Mouse (Mus musculus) heart, postnatal 14 days (tissue): ENCODE data around the gene Nab2. TPM values are rescaled to one million over a fixed set of nuclear protein-coding genes. Genes with fewer than 3 reads are reported as not detected.
"Not testable (repeated sequence)": the region's sequence is repeated elsewhere in the genome, so short reads cannot be mapped to it uniquely, and the experiment has no call there.

Experiments used
- DNase-seq, 2 experiments: peaks; one replicate each; pipeline ENCODE4 v3.0.0; 2021 to 2022
- intact Hi-C: fragments of 180-260 bp; cut with DNase I; formaldehyde crosslinking; loops from one replicate; pipeline ENCODE4 v1.15.1; 2025
- total RNA-seq, 2 experiments: library from RNA; stranded (reverse); gene quantifications; 2 replicates each; pipeline ENCODE4 v1.2.3; 2021

Nab2 gene
- total RNA-seq, 2 experiments from 2014 or later = 8.0 TPM

GRCm38 (mm10) chr10:127657617-127658016 lies 10.8 kb downstream of the Nab2 start:
- DNase-seq, intact Hi-C loops: not testable (repeated sequence)

- DNase-seq = no peak
- intact Hi-C loops = no loop called here
Measured at GRCm38 (mm10) chr10:127654970-127655579, 13.3 kb downstream of the Nab2 start.

- intact Hi-C loops = no loop called here
- no peak for DNase-seq
Measured at GRCm38 (mm10) chr10:127652906-127653638, 15.3 kb downstream of the Nab2 start.

GRCm38 (mm10) chr10:127645791-127646190 lies 22.6 kb downstream of the Nab2 start:
- DNase-seq = no peak
- intact Hi-C loops = loop anchor here (2.0 kb wide), 1 partner anchor 15 kb away; no protein-coding TSS in a partner anchor

GRCm38 (mm10) chr10:127643553-127644238 lies 24.7 kb downstream of the Nab2 start:
- DNase-seq = peak; percentile 82 to 83
- intact Hi-C loops = loop anchor here (2.0 to 5.0 kb wide), 2 partner anchors 27 to 294 kb away; no protein-coding TSS in a partner anchor

GRCm38 (mm10) chr10:127642772-127643552 lies 25.4 kb downstream of the Nab2 start, which contains the start of gene Stat6:
Gene Stat6, plus strand, starts transcription at chr10:127642986.
- intact Hi-C loops = loop anchor here (1.0 to 5.0 kb wide), 3 partner anchors 28 to 294 kb away; no protein-coding TSS in a partner anchor

GRCm38 (mm10) chr10:127641861-127642771 lies 26.3 kb downstream of the Nab2 start:
- peak; percentile 93 to 96 for DNase-seq
- intact Hi-C loops = loop anchor here (1.0 to 5.0 kb wide), 4 partner anchors 29 to 295 kb away; no protein-coding TSS in a partner anchor

More at GRCm38 (mm10) chr10:127642772-127643552, 25.4 kb downstream of the Nab2 start, which contains the start of gene Stat6:
- DNase-seq = peak; percentile 81 to 84

GRCm38 (mm10) chr10:127640421-127640820 lies 27.9 kb downstream of the Nab2 start:
- no peak for DNase-seq
- intact Hi-C loops = loop anchor here (5.0 kb wide), 1 partner anchor 297 kb away; no protein-coding TSS in a partner anchor

GRCm38 (mm10) chr10:127632668-127633271 lies 35.6 kb downstream of the Nab2 start:
- no peak for DNase-seq
- intact Hi-C loops = no loop called here

GRCm38 (mm10) chr10:127631261-127632214 lies 36.8 kb downstream of the Nab2 start:
- DNase-seq = peak; percentile 29 to 40
- intact Hi-C loops = no loop called here

GRCm38 (mm10) chr10:127626433-127626832 lies 41.9 kb downstream of the Nab2 start:
- intact Hi-C loops = no loop called here
- DNase-seq = no peak

GRCm38 (mm10) chr10:127623439-127624216 lies 44.7 kb downstream of the Nab2 start:
- intact Hi-C loops = loop anchor here (2.0 kb wide), 1 partner anchor 55 kb away; no protein-coding TSS in a partner anchor
- no peak for DNase-seq

- DNase-seq = no peak
- intact Hi-C loops = loop anchor here (2.0 kb wide), 1 partner anchor 54 kb away; no protein-coding TSS in a partner anchor
Measured at GRCm38 (mm10) chr10:127622661-127623060, 45.7 kb downstream of the Nab2 start.

- intact Hi-C loops = loop anchor here (2.0 kb wide), 1 partner anchor 53 kb away; no protein-coding TSS in a partner anchor
- DNase-seq = peak; percentile 79 to 80
Measured at GRCm38 (mm10) chr10:127622057-127622392, 46.3 kb downstream of the Nab2 start.

GRCm38 (mm10) chr10:127621191-127622056 lies 46.9 kb downstream of the Nab2 start:
- intact Hi-C loops = loop anchor here (2.0 kb wide), 1 partner anchor 53 kb away; no protein-coding TSS in a partner anchor
- peak; percentile 88 to 90 for DNase-seq
